Mouse (Mus musculus) thymus, adult 2 months (tissue): ENCODE data around the gene Daam1. TPM values are rescaled to one million over a fixed set of nuclear protein-coding genes. Genes with fewer than 3 reads are reported as not detected.

ENCODE experiments used
- DNase-seq: peaks from one replicate; pipeline ENCODE4 v3.0.0; 2021
- H3K27ac ChIP-seq: fragments of 200-500 bp; 2 replicates; pipeline ENCODE4 v1.5.1; 2012; ENCODE audit warnings: low read length, control low read depth; ENCODE audit not compliant: control insufficient read depth, insufficient read depth
- H3K27me3 ChIP-seq: fragments of 200-500 bp; 2 replicates; pipeline ENCODE4 v1.6.1; 2012; ENCODE audit warnings: mild to moderate bottlenecking, low read length, moderate library complexity, mixed read lengths; ENCODE audit not compliant: control insufficient read depth, insufficient read depth
- H3K36me3 ChIP-seq: fragments of 200-500 bp; 2 replicates; pipeline ENCODE4 v1.6.1; 2012; ENCODE audit warnings: mild to moderate bottlenecking, low read length, moderate library complexity; ENCODE audit not compliant: control insufficient read depth, insufficient read depth
- H3K4me1 ChIP-seq: fragments of 200-500 bp; replicated peaks from 2 replicates; pipeline ENCODE4 v1.6.1; 2012; ENCODE audit warnings: low read length; ENCODE audit not compliant: control insufficient read depth, insufficient read depth
- H3K4me3 ChIP-seq: fragments of 200-500 bp; 2 replicates; pipeline ENCODE4 v1.5.1; 2012; ENCODE audit warnings: mild to moderate bottlenecking, low read length, control low read depth, moderate library complexity; ENCODE audit not compliant: control insufficient read depth, insufficient read depth
- CTCF ChIP-seq: fragments of 200-500 bp; IDR thresholded peaks from 2 replicates; pipeline ENCODE4 v1.5.1; 2012; ENCODE audit warnings: mild to moderate bottlenecking, control low read depth, low read length, moderate library complexity, borderline replicate concordance; ENCODE audit not compliant: control insufficient read depth, poor library complexity, insufficient read depth; ENCODE audit errors: extremely low read depth
- POLR2A ChIP-seq: fragments of 200-500 bp; IDR thresholded peaks from 2 replicates; pipeline ENCODE4 v1.6.1; 2012; ENCODE audit warnings: mild to moderate bottlenecking, low read length, control low read depth, moderate library complexity; ENCODE audit not compliant: control insufficient read depth, poor library complexity, insufficient read depth; ENCODE audit errors: extremely low read depth
- WGBS: fragments of 180-500 bp; shearing (Covaris S2); methylation state at CpG from one replicate; pipeline ENCODE4 v1.1.7; 2018; 5-methylcytosine and 5-hydroxymethylcytosine counted together
- polyA plus RNA-seq: library from polyadenylated mRNA; depleted of rRNA; stranded (reverse); fragments of >200 nt; gene quantifications from 2 replicates; pipeline ENCODE4 v1.2.3, GENCODE M21; 2012

The Daam1 gene
- polyA plus RNA-seq, 1 experiment, result 3.4 TPM

DNA sequence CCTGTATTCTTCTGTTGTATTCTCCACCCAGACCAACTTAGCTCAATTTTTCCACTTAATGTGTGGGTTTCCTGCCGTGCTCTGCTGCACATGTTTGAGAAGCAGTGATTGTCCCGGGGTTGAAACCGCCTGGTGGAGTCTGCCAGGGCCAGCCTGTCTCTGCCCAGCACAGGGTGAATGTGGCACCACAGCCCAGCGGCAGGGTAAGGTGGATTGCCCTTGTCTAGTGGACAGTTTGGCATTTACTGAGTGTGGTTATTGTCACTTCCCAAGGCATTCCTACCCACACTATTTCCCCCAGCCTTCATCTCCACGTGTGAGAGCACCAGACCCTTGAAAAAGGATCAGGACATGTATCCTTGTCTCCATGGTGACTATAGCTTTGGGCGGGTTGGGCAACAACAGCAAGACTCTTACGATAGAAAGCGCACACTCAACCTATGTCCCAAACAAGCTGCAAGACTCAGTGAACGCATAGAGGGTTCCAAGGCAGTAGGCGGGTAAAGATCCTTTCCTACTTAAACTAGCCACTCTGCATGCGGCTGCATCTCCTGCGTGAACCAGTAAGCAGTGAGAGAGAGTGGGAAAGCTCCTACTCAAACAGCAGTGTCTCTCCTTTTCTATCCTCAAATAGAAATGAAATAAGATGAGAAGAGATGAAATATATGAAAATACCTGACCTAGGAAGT is 139.2 kb downstream of the Daam1 start:
- Histone ChIP-seq H3K27ac (no peak overlapping the region), H3K4me1 (no peaks in the 10 kb centered on the region), H3K36me3 (no peaks in the 10 kb centered on the region), H3K4me3 (no peak overlapping the region), H3K27me3 (no peaks in the 10 kb centered on the region)
- DNase-seq, result no peak
- 90% methylated on average over 12 of the region's 12 CpGs for WGBS
- TF ChIP-seq CTCF (no peak), POLR2A (no peak)

- no peaks in the 10 kb centered on the region for H3K4me1 ChIP-seq
- TF ChIP-seq CTCF (no peak), POLR2A (no peak)
- no peak overlapping the region for H3K27ac ChIP-seq
- DNase-seq, result no peak
- no peak overlapping the region for H3K4me3 ChIP-seq
- WGBS, result 90% methylated on average over 9 of the region's 9 CpGs
- H3K36me3 ChIP-seq, result no peaks in the 10 kb centered on the region
- no peaks in the 10 kb centered on the region for H3K27me3 ChIP-seq
Observed at GRCm38 (mm10) chr12:71970791-71971654, 140.1 kb downstream of the Daam1 start.

- Histone ChIP-seq H3K36me3 (no peaks in the 10 kb centered on the region), H3K4me3 (no peak overlapping the region), H3K27me3 (no peaks in the 10 kb centered on the region), H3K4me1 (no peaks in the 10 kb centered on the region), H3K27ac (no peak overlapping the region)
- 90% methylated on average over 5 of the region's 5 CpGs for WGBS
- TF ChIP-seq CTCF, result no peak
- TF ChIP-seq POLR2A, result no peak
- no peak for DNase-seq
Observed at GRCm38 (mm10) chr12:71972126-71972525, 141.2 kb downstream of the Daam1 start.

- H3K27me3 ChIP-seq, result no peaks in the 10 kb centered on the region
- H3K36me3 ChIP-seq, result no peaks in the 10 kb centered on the region
- no peak overlapping the region for H3K4me3 ChIP-seq
- no peaks in the 10 kb centered on the region for H3K4me1 ChIP-seq
- TF ChIP-seq CTCF, result no peak
- H3K27ac ChIP-seq, result no peak overlapping the region
- DNase-seq, result no peak
- 95% methylated on average over 12 of the region's 12 CpGs for WGBS
Observed at GRCm38 (mm10) chr12:71972619-71973266, 141.9 kb downstream of the Daam1 start.

GRCm38 (mm10) chr12:71973577-71973976 is 142.7 kb downstream of the Daam1 start:
- 88% methylated on average over 9 of the region's 9 CpGs for WGBS
- TF ChIP-seq CTCF (no peak), POLR2A (no peak)
- no peak for DNase-seq
- no peaks in the 10 kb centered on the region for H3K27me3 ChIP-seq
- H3K4me1 ChIP-seq, result no peaks in the 10 kb centered on the region
- no peak overlapping the region for H3K27ac ChIP-seq
- H3K36me3 ChIP-seq, result no peaks in the 10 kb centered on the region
- no peak overlapping the region for H3K4me3 ChIP-seq

- Histone ChIP-seq H3K27ac (no peak overlapping the region), H3K4me1 (no peaks in the 10 kb centered on the region), H3K27me3 (no peaks in the 10 kb centered on the region), H3K4me3 (no peak overlapping the region), H3K36me3 (no peaks in the 10 kb centered on the region)
- 73% methylated on average over 1 of the region's 1 CpGs for WGBS
- TF ChIP-seq CTCF (no peak), POLR2A (no peak)
- no peak for DNase-seq
Observed at GRCm38 (mm10) chr12:71975626-71976025, 144.7 kb downstream of the Daam1 start.
